Mouse (Mus musculus): ENCODE results near the gene H2-M10.6. TPM values are rescaled to one million over a fixed set of nuclear protein-coding genes. Genes with fewer than 3 reads are reported as not detected.
"Not testable (repeated sequence)": the region's sequence is repeated elsewhere in the genome, so short reads cannot be mapped to it uniquely, and the experiment has no call there.

The H2-M10.6 gene
- polyA plus RNA-seq, 1 experiment from 2014 or later = not detected

DNA sequence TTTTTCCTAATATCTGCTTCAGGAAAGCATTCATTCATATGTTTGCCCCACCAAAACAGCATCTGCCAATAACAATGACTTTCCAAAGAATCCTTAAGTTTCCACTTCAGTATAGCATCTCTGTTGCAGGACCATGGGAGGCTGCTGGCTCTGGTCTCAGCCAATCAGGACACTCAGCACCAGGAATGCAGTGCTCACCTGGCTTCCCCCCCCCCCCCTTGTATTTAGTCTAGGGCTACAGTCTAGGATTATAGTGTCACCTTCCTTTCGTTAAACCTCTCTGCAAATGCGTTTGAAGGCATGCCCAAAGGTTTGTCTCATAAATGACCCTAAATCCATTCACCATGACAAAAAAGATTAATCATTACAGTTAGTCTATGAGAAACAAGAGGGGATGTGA is 23.6 kb upstream of the H2-M10.6 start:
- Histone ChIP-seq H3K27me3 (replicated peaks; ENCODE audit: control insufficient read depth, insufficient read depth, low read length) (no peaks in the 10 kb centered on the region), H3K4me3 (ENCODE audit: low read depth, low read length) (no peak overlapping the region), H3K9ac (ENCODE audit: low read depth, low read length) (no peak overlapping the region), H3K9me3 (ENCODE audit: control insufficient read depth) (no peaks in the 10 kb centered on the region), H3K27ac (ENCODE audit: low read depth, low read length) (no peak overlapping the region), H3K36me3 (ENCODE audit: control insufficient read depth, insufficient read depth) (no peaks in the 10 kb centered on the region), H3K4me2 (replicated peaks; ENCODE audit: low read depth) (no peak overlapping the region), H3K4me1 (replicated peaks; ENCODE audit: control insufficient read depth, insufficient read depth, low read length) (no peaks in the 10 kb centered on the region)
- ATAC-seq = no peak
- WGBS = 87% methylated on average over 2 of the region's 2 CpGs
- TF ChIP-seq CTCF (IDR thresholded peaks at IDR 0.05; ENCODE audit: low read depth) = no peak

GRCm38 (mm10) chr17:36788801-36789200 is 23.2 kb upstream of the H2-M10.6 start:
- not testable (repeated sequence) for H3K4me1 ChIP-seq (replicated peaks; ENCODE audit: control insufficient read depth, insufficient read depth, low read length); H3K9ac ChIP-seq (ENCODE audit: low read depth, low read length); H3K27me3 ChIP-seq (replicated peaks; ENCODE audit: control insufficient read depth, insufficient read depth, low read length); H3K36me3 ChIP-seq (ENCODE audit: control insufficient read depth, insufficient read depth); H3K4me2 ChIP-seq (replicated peaks; ENCODE audit: low read depth); H3K27ac ChIP-seq (ENCODE audit: low read depth, low read length); H3K4me3 ChIP-seq (ENCODE audit: low read depth, low read length); H3K9me3 ChIP-seq (ENCODE audit: control insufficient read depth)
- peak; percentile 43 for ATAC-seq
- TF ChIP-seq CTCF (IDR thresholded peaks at IDR 0.05; ENCODE audit: low read depth) = peak; percentile 94

DNA sequence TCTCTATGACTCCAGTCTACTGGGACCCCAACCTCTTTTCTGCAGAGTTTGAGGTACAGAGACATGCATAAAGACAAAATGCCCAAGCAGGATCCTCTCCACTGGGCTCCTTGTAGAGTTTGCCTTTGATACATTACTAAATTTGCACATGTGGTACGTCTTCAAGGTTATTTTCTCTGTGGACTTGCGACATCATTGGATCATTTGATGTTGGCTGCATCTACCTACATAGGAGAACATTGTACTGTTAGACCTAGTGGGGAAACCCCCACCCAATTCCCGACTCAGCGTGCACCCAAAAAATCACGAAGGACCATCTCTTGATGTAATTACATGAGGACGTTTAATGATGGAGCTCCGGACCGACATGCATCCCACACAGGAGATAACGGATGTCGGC is 12.5 kb upstream of the H2-M10.6 start:
- ATAC-seq = no peak
- Histone ChIP-seq H3K9ac (ENCODE audit: low read depth, low read length) (no peak overlapping the region), H3K4me3 (ENCODE audit: low read depth, low read length) (no peak overlapping the region), H3K27ac (ENCODE audit: low read depth, low read length) (no peak overlapping the region), H3K9me3 (ENCODE audit: control insufficient read depth) (no peaks in the 10 kb centered on the region), H3K4me1 (replicated peaks; ENCODE audit: control insufficient read depth, insufficient read depth, low read length) (no peaks in the 10 kb centered on the region), H3K27me3 (replicated peaks; ENCODE audit: control insufficient read depth, insufficient read depth, low read length) (no peaks in the 10 kb centered on the region), H3K36me3 (ENCODE audit: control insufficient read depth, insufficient read depth) (no peaks in the 10 kb centered on the region), H3K4me2 (replicated peaks; ENCODE audit: low read depth) (peak overlapping the region; percentile 21; the same call in 1 of the 2 replicates)
- WGBS = 55% methylated on average over 10 of the region's 10 CpGs
- no peak for TF ChIP-seq CTCF (IDR thresholded peaks at IDR 0.05; ENCODE audit: low read depth)

DNA sequence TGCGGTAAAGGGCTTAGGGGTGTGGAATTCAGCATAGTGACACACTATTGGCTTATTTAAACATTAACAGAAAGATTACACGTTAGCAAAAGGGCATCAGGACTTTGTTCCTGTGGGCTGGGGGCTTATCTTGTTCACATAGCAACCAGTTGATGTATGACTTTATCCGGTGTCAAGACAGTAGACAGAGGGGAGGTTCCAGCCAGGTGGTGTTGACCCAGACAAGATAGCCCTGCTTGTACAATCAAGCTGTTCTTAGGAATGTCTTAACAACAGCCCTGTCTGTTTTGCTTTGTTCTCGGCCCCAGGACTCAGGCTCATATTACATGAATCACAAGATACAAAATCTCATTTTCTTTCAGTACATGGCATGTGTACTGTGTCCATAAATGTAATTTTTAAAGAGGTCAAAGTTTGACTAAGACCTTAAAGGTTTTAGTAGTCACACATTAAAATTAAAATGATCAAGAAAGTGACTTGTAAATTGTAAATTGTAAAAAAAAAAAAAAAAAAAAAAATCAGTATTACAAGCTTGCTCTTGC is 12.0 kb upstream of the H2-M10.6 start:
- WGBS = 22% methylated on average over 4 of the region's 4 CpGs
- not testable (repeated sequence) for ATAC-seq

DNA sequence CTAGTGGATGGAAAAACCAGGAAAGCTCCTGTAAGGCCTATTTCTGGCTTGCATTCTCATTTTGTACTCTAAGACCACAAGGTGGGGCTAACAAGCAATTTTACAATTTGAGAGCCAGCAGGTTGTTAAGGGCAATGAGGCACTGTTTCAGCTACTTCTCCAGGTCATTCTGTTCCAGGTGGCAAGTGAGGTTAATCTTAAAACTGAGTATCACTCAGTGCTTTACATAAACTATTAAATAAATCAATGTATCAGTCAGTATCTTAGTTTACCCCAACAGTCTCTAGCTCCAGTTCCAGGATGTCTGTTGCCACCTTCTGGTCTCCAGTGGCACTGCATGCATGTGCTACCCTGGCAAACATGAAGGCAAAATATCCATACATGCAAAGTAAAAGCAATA is 12.0 kb downstream of the H2-M10.6 start:
- TF ChIP-seq CTCF (IDR thresholded peaks at IDR 0.05; ENCODE audit: low read depth) = peak; percentile 86
- Histone ChIP-seq H3K9me3 (ENCODE audit: control insufficient read depth) (no peaks in the 10 kb centered on the region), H3K9ac (ENCODE audit: low read depth, low read length) (no peak overlapping the region), H3K4me1 (replicated peaks; ENCODE audit: control insufficient read depth, insufficient read depth, low read length) (no peaks in the 10 kb centered on the region), H3K36me3 (ENCODE audit: control insufficient read depth, insufficient read depth) (no peaks in the 10 kb centered on the region), H3K4me3 (ENCODE audit: low read depth, low read length) (no peak overlapping the region), H3K27ac (ENCODE audit: low read depth, low read length) (no peak overlapping the region), H3K4me2 (replicated peaks; ENCODE audit: low read depth) (no peak overlapping the region), H3K27me3 (replicated peaks; ENCODE audit: control insufficient read depth, insufficient read depth, low read length) (no peaks in the 10 kb centered on the region)
- no peak for ATAC-seq

More for the DNA sequence above, 12.0 kb upstream of the H2-M10.6 start:
- not testable (repeated sequence) for H3K9ac ChIP-seq (ENCODE audit: low read depth, low read length); H3K27me3 ChIP-seq (replicated peaks; ENCODE audit: control insufficient read depth, insufficient read depth, low read length); H3K36me3 ChIP-seq (ENCODE audit: control insufficient read depth, insufficient read depth); H3K27ac ChIP-seq (ENCODE audit: low read depth, low read length); H3K9me3 ChIP-seq (ENCODE audit: control insufficient read depth); H3K4me3 ChIP-seq (ENCODE audit: low read depth, low read length); H3K4me1 ChIP-seq (replicated peaks; ENCODE audit: control insufficient read depth, insufficient read depth, low read length)
- H3K4me2 ChIP-seq (replicated peaks; ENCODE audit: low read depth) = peak overlapping the region; percentile 21; the same call in 1 of the 2 replicates

GRCm38 (mm10) chr17:36825525-36825924 is 13.6 kb downstream of the H2-M10.6 start:
- ATAC-seq = peak; percentile 71
- WGBS = 21% methylated on average over 4 of the region's 4 CpGs
- H3K4me2 ChIP-seq (replicated peaks; ENCODE audit: low read depth) = no peak overlapping the region

GRCm38 (mm10) chr17:36826002-36826401 is 14.0 kb downstream of the H2-M10.6 start:
- H3K4me1 ChIP-seq (replicated peaks; ENCODE audit: control insufficient read depth, insufficient read depth, low read length); H3K4me3 ChIP-seq (ENCODE audit: low read depth, low read length); H3K9me3 ChIP-seq (ENCODE audit: control insufficient read depth); H3K27ac ChIP-seq (ENCODE audit: low read depth, low read length); H3K9ac ChIP-seq (ENCODE audit: low read depth, low read length); H3K36me3 ChIP-seq (ENCODE audit: control insufficient read depth, insufficient read depth); H3K27me3 ChIP-seq (replicated peaks; ENCODE audit: control insufficient read depth, insufficient read depth, low read length): not testable (repeated sequence)
- WGBS = 8% methylated on average over 5 of the region's 5 CpGs
- H3K4me2 ChIP-seq (replicated peaks; ENCODE audit: low read depth) = 0 out of 2 replicates have a peak overlapping the region, but pooled peaks have one; percentile 27
- TF ChIP-seq CTCF (IDR thresholded peaks at IDR 0.05; ENCODE audit: low read depth) = peak; percentile 90
- ATAC-seq = peak; percentile 85

More at GRCm38 (mm10) chr17:36825525-36825924, 13.6 kb downstream of the H2-M10.6 start:
- H3K4me3 ChIP-seq (ENCODE audit: low read depth, low read length) = no peak overlapping the region
- peak; percentile 60 for TF ChIP-seq CTCF (IDR thresholded peaks at IDR 0.05; ENCODE audit: low read depth)
- no peaks in the 10 kb centered on the region for H3K36me3 ChIP-seq (ENCODE audit: control insufficient read depth, insufficient read depth)
- H3K27ac ChIP-seq (ENCODE audit: low read depth, low read length) = no peak overlapping the region
- no peaks in the 10 kb centered on the region for H3K27me3 ChIP-seq (replicated peaks; ENCODE audit: control insufficient read depth, insufficient read depth, low read length)
- H3K9me3 ChIP-seq (ENCODE audit: control insufficient read depth) = no peaks in the 10 kb centered on the region
- H3K9ac ChIP-seq (ENCODE audit: low read depth, low read length) = no peak overlapping the region
- H3K4me1 ChIP-seq (replicated peaks; ENCODE audit: control insufficient read depth, insufficient read depth, low read length) = no peaks in the 10 kb centered on the region

All from intestine, postnatal 0 days (tissue).